Mouse (Mus musculus) testis, adult 2 months (tissue): ENCODE measurements around the gene Pxk. TPM values are rescaled to one million over a fixed set of nuclear protein-coding genes. Genes with fewer than 3 reads are reported as not detected.
A peak's percentile ranks its signal among the peaks of the same experiment; 100 is the strongest.

ENCODE experiments used
- H3K27ac ChIP-seq: fragments of 200-500 bp; 2 replicates; pipeline ENCODE4 v1.5.1; 2012; ENCODE audit warnings: low read depth, low read length; ENCODE audit not compliant: control insufficient read depth, insufficient read depth
- H3K27me3 ChIP-seq: fragments of 200-500 bp; 2 replicates; pipeline ENCODE4 v1.6.1; 2012; ENCODE audit warnings: mild to moderate bottlenecking, low read length, moderate library complexity; ENCODE audit not compliant: control insufficient read depth, insufficient read depth
- H3K36me3 ChIP-seq: fragments of 200-500 bp; 2 replicates; pipeline ENCODE4 v1.6.1; 2012; ENCODE audit warnings: mild to moderate bottlenecking, low read length; ENCODE audit not compliant: control insufficient read depth, insufficient read depth
- H3K4me1 ChIP-seq: fragments of 200-500 bp; 2 replicates; pipeline ENCODE4 v1.6.1; 2012; ENCODE audit warnings: low read length; ENCODE audit not compliant: control insufficient read depth, insufficient read depth
- H3K4me3 ChIP-seq: fragments of 200-500 bp; 2 replicates; pipeline ENCODE4 v1.5.1; 2012; ENCODE audit warnings: low read depth, mild to moderate bottlenecking, low read length, moderate library complexity, mixed read lengths; ENCODE audit not compliant: control insufficient read depth
- CTCF ChIP-seq: fragments of 200-500 bp; IDR thresholded peaks from 2 replicates; pipeline ENCODE4 v1.5.1; 2012; ENCODE audit warnings: low read depth, mild to moderate bottlenecking, inconsistent platforms, low read length, moderate library complexity; ENCODE audit not compliant: control insufficient read depth, insufficient read depth, insufficient replicate concordance
- POLR2A ChIP-seq: fragments of 200-500 bp; IDR thresholded peaks from 2 replicates; pipeline ENCODE4 v1.6.1; 2012; ENCODE audit warnings: low read depth, mild to moderate bottlenecking, inconsistent platforms, low read length, moderate library complexity; ENCODE audit not compliant: control insufficient read depth
- polyA plus RNA-seq: library from polyadenylated mRNA; depleted of rRNA; stranded (reverse); fragments of >200 nt; gene quantifications from 2 replicates; pipeline ENCODE4 v1.2.3, GENCODE M21; 2012

The Pxk gene
- polyA plus RNA-seq, 1 experiment: 44.0 TPM

GRCm38 (mm10) chr14:8062076-8062475, 35.9 kb upstream of the Pxk start:
- no peaks in the 10 kb centered on the region for H3K36me3 ChIP-seq
- no peak for TF ChIP-seq CTCF
- TF ChIP-seq POLR2A: no peak
- H3K4me1 ChIP-seq: peaks cover 4% of the 10 kb centered on the region; the same call in 1 of the 2 replicates
- H3K27me3 ChIP-seq: no peaks in the 10 kb centered on the region
- H3K27ac ChIP-seq: no peak overlapping the region
- no peak overlapping the region for H3K4me3 ChIP-seq

GRCm38 (mm10) chr14:8062537-8063301, 35.3 kb upstream of the Pxk start:
- no peak overlapping the region for H3K27ac ChIP-seq
- peaks cover 4% of the 10 kb centered on the region; the same call in 1 of the 2 replicates for H3K4me1 ChIP-seq
- TF ChIP-seq CTCF (no peak), POLR2A (no peak)
- no peaks in the 10 kb centered on the region for H3K27me3 ChIP-seq
- no peaks in the 10 kb centered on the region for H3K36me3 ChIP-seq
- H3K4me3 ChIP-seq: no peak overlapping the region

GRCm38 (mm10) chr14:8063835-8064785, 33.9 kb upstream of the Pxk start:
- no peak overlapping the region for H3K4me3 ChIP-seq

GRCm38 (mm10) chr14:8080165-8080679, 17.8 kb upstream of the Pxk start, which contains the start of gene Rpp14:
Gene Rpp14, plus strand, starts transcription at chr14:8080367.
- Histone ChIP-seq H3K4me1 (peaks cover 10% of the 10 kb centered on the region), H3K27ac (peak within 1 kb of the TSS; percentile 94), H3K27me3 (no peaks in the 10 kb centered on the region), H3K4me3 (peak within 1 kb of the TSS; percentile 92), H3K36me3 (no peaks in the 10 kb centered on the region)
- TF ChIP-seq POLR2A (peak; percentile 68), CTCF (peak; percentile 99)

More at GRCm38 (mm10) chr14:8063835-8064785, 33.9 kb upstream of the Pxk start:
- H3K36me3 ChIP-seq: no peaks in the 10 kb centered on the region
- TF ChIP-seq POLR2A: no peak
- H3K27ac ChIP-seq: no peak overlapping the region
- peaks cover 4% of the 10 kb centered on the region; the same call in 1 of the 2 replicates for H3K4me1 ChIP-seq
- H3K27me3 ChIP-seq: no peaks in the 10 kb centered on the region

- TF ChIP-seq CTCF (no peak), POLR2A (no peak)
- no peaks in the 10 kb centered on the region for H3K36me3 ChIP-seq
Measured at GRCm38 (mm10) chr14:8080718-8081117, 17.3 kb upstream of the Pxk start.

GRCm38 (mm10) chr14:8082949-8083348, 15.1 kb upstream of the Pxk start:
- Histone ChIP-seq H3K4me3 (no peak overlapping the region), H3K27ac (no peak overlapping the region), H3K4me1 (peaks cover 7% of the 10 kb centered on the region), H3K27me3 (no peaks in the 10 kb centered on the region), H3K36me3 (no peaks in the 10 kb centered on the region)
- no peak for TF ChIP-seq CTCF
- no peak for TF ChIP-seq POLR2A

More at GRCm38 (mm10) chr14:8080718-8081117, 17.3 kb upstream of the Pxk start:
- peaks cover 8% of the 10 kb centered on the region for H3K4me1 ChIP-seq
- peak overlapping the region; percentile 94 for H3K27ac ChIP-seq
- no peaks in the 10 kb centered on the region for H3K27me3 ChIP-seq
- peak overlapping the region; percentile 92 for H3K4me3 ChIP-seq

GRCm38 (mm10) chr14:8089016-8089415, 9.0 kb upstream of the Pxk start:
- Histone ChIP-seq H3K4me1 (no peaks in the 10 kb centered on the region), H3K27ac (no peak overlapping the region), H3K36me3 (no peaks in the 10 kb centered on the region), H3K27me3 (no peaks in the 10 kb centered on the region), H3K4me3 (no peak overlapping the region)
- TF ChIP-seq CTCF: no peak
- TF ChIP-seq POLR2A: no peak
